Mouse (Mus musculus): Measurements from ENCODE around the gene Mical3.
A peak's percentile ranks its signal among the peaks of the same experiment; 100 is the strongest.

Gene Mical3

DNA sequence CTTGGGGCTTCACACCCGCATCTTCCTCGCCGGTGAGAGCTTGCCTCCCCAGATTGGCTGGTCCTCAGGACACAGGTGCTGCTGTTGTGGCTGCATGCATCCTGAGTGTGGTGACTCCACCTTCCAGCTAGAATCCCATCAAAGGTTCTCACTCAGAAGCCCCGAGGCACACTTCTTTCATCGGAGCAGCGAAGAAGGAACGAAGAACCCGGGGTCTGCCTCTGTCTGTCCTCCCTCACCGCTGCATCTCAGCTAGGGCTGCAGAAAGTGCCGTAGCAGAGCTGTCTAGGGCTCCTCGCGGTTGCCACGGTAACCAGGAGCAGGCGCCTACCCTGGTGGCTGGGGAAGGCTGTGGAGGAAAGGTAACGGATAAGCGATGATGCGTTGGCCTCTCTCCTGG lies at the start of gene Mical3:
Gene Mical3 (minus strand): TSS at position 227 of the 400 bp plus-strand sequence.
- DNase-seq, result peak; percentile 45 to 61

- DNase-seq, result no peak
These were observed 49.0 kb upstream of the Mical3 start for GRCm38 (mm10) chr6:121179846-121180245.

GRCm38 (mm10) chr6:121178700-121179358 lies 48.0 kb upstream of the Mical3 start:
- DNase-seq, result peak in 1 of 2 experiments; percentile 17

GRCm38 (mm10) chr6:121177118-121177708 lies 46.4 kb upstream of the Mical3 start:
- DNase-seq, result no peak

DNA sequence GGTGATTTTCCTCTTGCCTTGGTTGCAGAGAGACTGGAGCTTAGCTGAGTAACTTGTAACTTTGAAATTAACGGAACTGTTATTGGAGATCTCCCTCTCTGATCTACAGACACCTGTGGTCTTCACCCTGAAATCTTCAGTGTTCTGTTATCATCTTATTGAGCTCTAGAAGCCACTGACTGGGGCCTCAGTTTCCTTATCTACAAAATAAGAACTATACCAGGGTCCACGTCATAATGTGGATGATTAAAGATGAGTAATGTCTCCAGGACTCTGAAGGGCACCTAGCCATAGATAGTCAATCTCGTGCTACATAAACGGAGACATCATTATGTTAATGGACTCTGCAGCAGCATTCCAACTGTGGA lies 45.9 kb upstream of the Mical3 start:
- no peak for DNase-seq

GRCm38 (mm10) chr6:121176011-121176730 lies 45.4 kb upstream of the Mical3 start:
- DNase-seq, result no peak

DNA sequence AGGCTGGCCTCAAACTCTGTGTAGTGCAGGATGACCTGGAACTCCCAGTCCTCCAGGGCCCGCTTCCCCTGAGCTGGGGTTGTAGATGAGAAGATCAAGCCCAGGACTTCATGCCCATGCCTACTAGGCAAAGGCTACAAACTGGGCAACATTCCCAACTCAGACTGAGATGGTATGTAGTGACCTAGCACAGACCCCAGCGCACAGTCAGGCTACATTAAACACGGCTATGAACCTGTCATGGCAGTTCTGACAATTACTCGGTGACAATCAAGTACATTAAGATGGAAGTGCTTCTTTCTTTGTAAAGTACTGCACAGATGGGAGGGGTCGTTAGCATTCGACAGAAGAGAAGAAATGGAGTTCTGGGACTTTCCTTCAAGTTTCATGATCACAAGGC lies 44.0 kb upstream of the Mical3 start:
- DNase-seq, result no peak

GRCm38 (mm10) chr6:121173471-121173870 lies 42.7 kb upstream of the Mical3 start:
- no peak for DNase-seq

DNA sequence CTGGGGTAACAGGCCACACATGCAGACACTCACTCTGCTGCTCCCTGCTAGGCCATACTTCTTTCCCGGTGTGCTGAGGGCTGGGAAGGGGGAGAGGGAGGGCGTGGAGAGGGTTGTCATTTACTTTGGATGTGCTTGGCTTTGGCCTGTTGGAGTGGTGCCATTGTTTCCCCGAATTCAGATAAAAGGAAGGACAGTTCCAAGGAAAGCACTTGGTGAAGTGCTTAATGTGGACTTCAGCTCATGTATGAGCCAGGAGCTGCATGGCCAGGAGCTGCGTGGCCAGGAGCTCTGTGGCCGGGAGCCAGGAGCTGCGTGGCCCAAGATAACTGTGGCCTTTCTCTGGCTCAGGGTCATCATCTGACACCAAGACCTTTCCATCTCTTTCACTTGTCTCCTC lies 40.3 kb upstream of the Mical3 start:
- no peak for DNase-seq

DNA sequence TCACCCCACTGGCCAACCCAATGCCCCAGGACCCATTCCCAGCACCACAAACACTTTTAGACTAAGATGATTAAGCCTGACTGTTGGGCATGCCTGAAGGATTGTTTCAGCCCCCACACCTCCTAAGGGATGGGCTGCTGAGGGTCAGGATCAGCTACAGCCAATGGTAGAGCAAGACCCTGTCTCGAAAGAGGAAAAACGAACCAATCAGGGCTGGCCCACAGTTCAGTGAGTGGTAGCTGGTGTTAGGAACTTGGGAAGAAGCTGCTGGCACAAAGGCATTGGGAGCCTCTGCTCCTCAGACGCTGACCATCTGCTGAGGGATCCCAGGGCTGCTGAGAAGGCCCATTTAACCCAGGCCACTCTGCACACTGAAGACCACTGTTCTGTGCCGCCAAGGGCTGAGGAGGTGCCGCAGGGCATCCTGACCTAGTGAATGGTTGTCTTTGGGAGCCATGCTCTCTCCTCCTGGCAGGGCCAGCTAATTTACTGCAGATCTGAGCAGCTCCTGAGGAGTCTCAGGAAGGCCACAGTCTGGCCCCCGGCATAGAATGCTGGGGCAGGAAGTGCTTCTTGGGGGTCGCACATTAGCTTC lies 36.7 kb upstream of the Mical3 start:
- DNase-seq, result no peak

DNA sequence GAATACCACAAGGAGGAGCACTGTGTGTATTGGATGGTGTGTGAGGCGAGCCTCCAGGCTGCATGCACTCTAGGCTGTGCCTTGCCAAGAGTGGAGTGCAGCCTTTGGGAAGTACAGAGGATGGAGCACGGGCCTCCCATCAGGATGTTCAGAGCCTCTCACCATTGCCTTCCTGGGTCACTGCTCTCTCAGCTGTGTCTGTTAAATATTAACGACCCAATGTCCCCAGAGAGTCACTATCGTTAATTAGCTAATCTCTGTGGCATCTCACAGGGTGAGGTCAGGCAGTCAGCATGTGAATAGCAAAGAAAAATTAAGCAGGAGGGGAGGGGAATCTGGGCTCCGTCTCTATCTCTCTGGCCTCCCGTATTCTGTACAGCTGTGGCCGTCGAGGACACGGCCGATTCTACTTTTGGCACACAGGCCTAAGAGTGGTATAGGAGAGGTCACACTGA lies 35.3 kb upstream of the Mical3 start:
- no peak for DNase-seq

DNA sequence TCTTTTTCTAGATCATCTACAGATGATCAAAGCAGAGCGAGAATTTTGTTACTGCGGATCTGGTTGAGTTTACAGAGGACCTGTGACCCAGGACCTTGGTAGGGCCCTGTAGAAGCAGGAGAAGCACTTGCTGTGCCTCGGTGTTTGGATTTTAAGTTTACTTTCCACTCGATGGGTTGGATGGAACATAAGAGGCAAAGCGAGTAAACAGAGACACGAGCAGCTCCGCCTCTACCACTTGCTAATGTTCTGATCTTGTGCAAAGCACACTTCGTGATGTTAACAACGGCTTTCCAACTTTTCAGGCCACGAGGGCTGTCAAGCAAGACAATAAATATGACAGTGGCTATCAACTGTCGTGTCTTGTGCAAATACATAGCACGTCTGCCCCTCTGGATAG lies 31.8 kb upstream of the Mical3 start:
- no peak for DNase-seq

- DNase-seq, result no peak
These were observed 29.3 kb upstream of the Mical3 start for GRCm38 (mm10) chr6:121160126-121160525.

GRCm38 (mm10) chr6:121159616-121160015 lies 28.8 kb upstream of the Mical3 start:
- no peak for DNase-seq

DNA sequence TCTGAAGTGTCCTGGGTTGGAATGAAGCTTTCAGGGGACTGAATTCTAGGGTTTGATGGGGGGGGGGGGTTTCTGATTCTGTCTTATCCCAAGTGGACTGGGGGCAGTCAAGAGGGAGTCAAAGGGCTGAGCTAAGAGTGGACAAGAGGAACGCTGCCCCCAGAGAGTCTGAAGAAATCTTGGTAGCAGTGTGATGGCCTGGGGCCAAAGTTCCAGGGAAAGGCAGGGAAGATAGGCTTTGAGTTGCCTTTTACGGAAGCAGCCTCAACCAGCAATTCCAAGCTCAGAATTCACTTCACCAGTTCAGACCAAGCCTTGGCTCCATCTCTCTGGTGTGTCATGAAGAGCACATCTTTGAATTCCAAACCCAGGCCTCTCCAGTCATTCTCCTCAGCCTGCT lies 25.2 kb upstream of the Mical3 start:
- DNase-seq, result no peak

- DNase-seq, result no peak
These were observed 23.9 kb upstream of the Mical3 start for GRCm38 (mm10) chr6:121154451-121155300.

- DNase-seq, result no peak
These were observed 22.4 kb upstream of the Mical3 start for GRCm38 (mm10) chr6:121153177-121153576.

DNA sequence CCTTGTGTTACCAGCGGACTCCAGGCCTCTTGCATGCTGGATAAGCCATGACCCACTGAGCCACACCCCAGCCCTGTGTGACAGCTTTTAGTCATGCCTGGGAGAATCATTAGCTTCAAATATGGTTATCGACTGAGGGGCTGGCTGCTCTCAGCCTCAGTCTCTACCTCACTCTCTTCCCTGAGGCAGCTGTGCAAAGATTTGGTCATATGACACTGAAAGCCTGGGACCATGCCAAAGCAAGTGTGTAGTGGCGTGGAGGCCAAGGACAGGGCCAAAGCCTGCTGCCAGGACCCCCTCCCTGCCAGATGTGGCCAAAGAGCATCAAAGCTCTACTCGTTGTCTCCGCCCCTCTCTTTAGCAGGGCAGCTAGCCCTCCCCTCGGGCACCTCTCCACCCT lies 20.9 kb upstream of the Mical3 start:
- DNase-seq, result no peak

GRCm38 (mm10) chr6:121150126-121150525 lies 19.3 kb upstream of the Mical3 start:
- no peak for DNase-seq

DNA sequence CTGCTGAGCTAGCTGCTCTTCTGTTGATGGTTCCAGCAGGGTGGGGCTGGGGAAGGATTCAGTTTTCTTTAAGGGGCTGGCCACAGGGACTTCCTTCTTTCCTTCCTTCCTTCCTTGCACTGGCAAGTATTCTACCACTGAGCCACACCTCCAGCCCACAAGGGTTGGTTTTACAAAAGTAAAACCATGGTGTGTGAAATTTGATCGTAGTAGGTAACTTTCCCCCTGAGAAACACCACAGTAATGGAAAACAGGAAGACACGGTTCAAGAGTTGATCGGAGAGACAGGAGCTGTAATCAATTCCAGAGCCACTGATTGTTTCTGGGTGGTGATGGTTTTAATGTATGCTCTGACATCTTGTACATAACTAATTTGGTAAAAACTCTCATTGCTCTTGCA lies 18.6 kb upstream of the Mical3 start:
- DNase-seq, result no peak

- no peak for DNase-seq
These were observed 17.6 kb upstream of the Mical3 start for GRCm38 (mm10) chr6:121148360-121148759.

- no peak for DNase-seq
These were observed 16.0 kb upstream of the Mical3 start for GRCm38 (mm10) chr6:121146798-121147197.

DNA sequence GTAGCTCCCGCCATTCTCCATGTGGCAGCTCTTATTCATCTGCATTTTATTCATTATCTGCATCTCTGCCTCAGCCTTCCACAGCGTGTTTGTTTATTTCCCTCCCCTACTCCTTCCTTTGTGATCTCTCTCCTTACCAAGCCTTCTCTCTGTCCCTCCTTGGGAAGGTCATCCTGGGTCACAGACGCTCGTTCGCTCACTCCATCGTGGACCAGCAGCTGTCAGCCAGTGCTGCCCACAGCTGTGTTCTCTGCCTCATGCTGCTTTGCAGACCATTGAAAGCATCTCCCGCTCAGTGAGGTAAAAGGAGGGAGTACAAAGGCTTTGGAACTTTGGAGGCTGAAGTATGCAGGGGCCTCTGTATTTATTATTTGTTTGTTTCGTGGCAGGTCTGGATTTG lies 15.1 kb upstream of the Mical3 start:
- no peak for DNase-seq

Measured in thymus, postnatal 36 days (tissue).